Mouse (Mus musculus) cerebellum, postnatal 36 days (tissue): ENCODE results near the gene Crip1.
"Not testable (repeated sequence)": the region's sequence is repeated elsewhere in the genome, so short reads cannot be mapped to it uniquely, and the experiment has no call there.

ENCODE experiments used
- DNase-seq, 2 experiments: peaks; one replicate each; pipeline ENCODE4 v3.0.0; 2021 to 2022; ENCODE audit warnings: mixed read lengths in 2 of 2

Crip1 gene

GRCm38 (mm10) chr12:113185442-113186291 is 39.6 kb downstream of the Crip1 start, which contains the start of gene Tmem121:
Gene Tmem121, plus strand, starts transcription at chr12:113185930.
- peak; percentile 47 to 54 for DNase-seq

GRCm38 (mm10) chr12:113186326-113187010 is 40.4 kb downstream of the Crip1 start:
- DNase-seq, result peak in 1 of 2 experiments; percentile 26

- DNase-seq, result no peak
These were observed 40.9 kb downstream of the Crip1 start for GRCm38 (mm10) chr12:113187011-113187375.

GRCm38 (mm10) chr12:113187584-113188295 is 41.6 kb downstream of the Crip1 start:
- DNase-seq, result peak; percentile 95

GRCm38 (mm10) chr12:113188349-113189055 is 42.4 kb downstream of the Crip1 start:
- peak in 1 of 2 experiments; percentile 21 for DNase-seq

GRCm38 (mm10) chr12:113193423-113193822 is 47.3 kb downstream of the Crip1 start:
- no peak for DNase-seq

- DNase-seq, result not testable (repeated sequence)
These were observed 53.0 kb downstream of the Crip1 start for GRCm38 (mm10) chr12:113199132-113199531.

- DNase-seq, result peak; percentile 58 to 71
These were observed 55.2 kb downstream of the Crip1 start for GRCm38 (mm10) chr12:113201301-113201700.

- DNase-seq, result no peak
These were observed 55.9 kb downstream of the Crip1 start for GRCm38 (mm10) chr12:113202008-113202407.
